In genomic region chr17:31713709-31714108, GRCm38 (mm10) we compare ENCODE assay signal across 33 mouse cellular contexts. TPM values are rescaled to one million over a fixed set of nuclear protein-coding genes. Genes with fewer than 3 reads are reported as not detected.
"Had no signal": no experiment of that assay in that cellular context is flagged by ENCODE, and none has a peak within 500 bp of the region (broad histone marks: within the 10 kb centered on the region; RNA-seq: fewer than 3 reads in every experiment).

No protein-coding gene starts in this region.

- H3K4me1 ChIP-seq: hindbrain, embryonic 12.5 days; intestine, embryonic 15.5 days; limb, embryonic 13.5 days; limb, embryonic 15.5 days had no signal

- H3K27me3 ChIP-seq: heart, embryonic 12.5 days; hindbrain, embryonic 12.5 days; intestine, embryonic 15.5 days; limb, embryonic 13.5 days; limb, embryonic 15.5 days had no signal

- H3K4me2 ChIP-seq: heart, embryonic 12.5 days; hindbrain, embryonic 12.5 days; hindbrain, embryonic 14.5 days; intestine, embryonic 15.5 days; limb, embryonic 13.5 days; limb, embryonic 15.5 days had no signal

- H3K4me3 ChIP-seq: gastrocnemius, adult 2 months; heart, embryonic 10.5 days; heart, embryonic 12.5 days; hindbrain, embryonic 10.5 days; hindbrain, embryonic 12.5 days; intestine, embryonic 15.5 days; layer of hippocampus, adult 2 months; left cerebral cortex, adult 2 months; limb, embryonic 13.5 days; limb, embryonic 15.5 days had no signal

- H3K9ac ChIP-seq: heart, embryonic 12.5 days; hindbrain, embryonic 12.5 days; hindbrain, embryonic 14.5 days; intestine, embryonic 15.5 days; limb, embryonic 13.5 days; limb, embryonic 15.5 days had no signal

- H3K27ac ChIP-seq: gastrocnemius, adult 2 months; heart, embryonic 10.5 days; hindbrain, embryonic 10.5 days; hindbrain, embryonic 12.5 days; hindbrain, embryonic 14.5 days; intestine, embryonic 15.5 days; layer of hippocampus, adult 2 months; left cerebral cortex, adult 2 months; limb, embryonic 13.5 days had no signal

- ATAC-seq: hindbrain, embryonic 16.5 days; inflammation-experienced regulatory T-cells, adult 6 months; intestine, embryonic 15.5 days; intestine, postnatal 0 days had no signal

- H3K9me3 ChIP-seq: heart, embryonic 10.5 days; heart, embryonic 12.5 days; hindbrain, embryonic 10.5 days; hindbrain, embryonic 12.5 days; intestine, embryonic 15.5 days; limb, embryonic 15.5 days had no signal

- DNase-seq: gastrocnemius, adult 2 months; gastrocnemius, postnatal 10 days; gastrocnemius, postnatal 25 days; heart, adult 18-20 months; heart, postnatal 10 days; heart, postnatal 4 days; kidney, adult 18-20 months; kidney, adult 8-10 months; kidney, postnatal 10 days; kidney, postnatal 25 days; kidney, postnatal 4 days; left cerebral cortex, postnatal 4 days had no signal

- H3K36me3 ChIP-seq: heart, embryonic 10.5 days; heart, embryonic 12.5 days; hindbrain, embryonic 10.5 days; hindbrain, embryonic 12.5 days; intestine, embryonic 15.5 days; limb, embryonic 13.5 days; limb, embryonic 15.5 days had no signal

RNA-seq across cellular contexts. Expression of gene Cryaa, which starts 36.1 kb away (rescaled TPM):
- total RNA-seq: gastrocnemius, adult 2 months; gastrocnemius, postnatal 10 days; gastrocnemius, postnatal 25 days; gastrocnemius, postnatal 4 days; granulocyte monocyte progenitor cell, adult 5-6 weeks; heart, adult 18-20 months; heart, adult 8-10 months; heart, postnatal 10 days; heart, postnatal 25 days; heart, postnatal 4 days; left cerebral cortex, adult 2 months had no signal
- polyA plus RNA-seq: heart, embryonic 10.5 days; heart, embryonic 12.5 days; heart, embryonic 14.5 days; hindbrain, embryonic 10.5 days; hindbrain, embryonic 12.5 days; inflammation-experienced regulatory T-cells, adult 6 months; kidney, embryonic 14.5 days; kidney, embryonic 16.5 days; limb, embryonic 11.5 days; limb, embryonic 13.5 days had no signal
